Mouse (Mus musculus): ENCODE results near the gene Cd44.

Cd44 gene

DNA sequence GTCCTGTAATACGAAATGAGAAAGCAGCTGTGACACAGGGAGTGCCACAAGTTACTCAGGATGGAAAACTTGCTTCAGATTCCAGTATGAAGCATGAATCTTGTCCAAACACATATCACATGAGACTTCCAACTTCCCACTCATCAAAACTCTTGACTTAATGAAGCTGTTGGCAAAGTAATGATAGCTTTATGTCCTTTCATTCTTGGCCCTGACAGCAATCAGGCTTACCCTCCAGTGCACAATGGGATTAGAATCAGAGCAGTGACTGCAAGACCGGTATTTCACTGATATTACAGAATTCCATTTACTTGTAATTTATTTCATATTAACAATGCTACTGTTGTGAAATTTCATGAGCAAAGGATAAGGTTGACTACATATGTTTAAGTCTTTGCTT lies 137.5 kb downstream of the Cd44 start:
- no peak for DNase-seq (ENCODE audit: low spot score in 2 of 2)

DNA sequence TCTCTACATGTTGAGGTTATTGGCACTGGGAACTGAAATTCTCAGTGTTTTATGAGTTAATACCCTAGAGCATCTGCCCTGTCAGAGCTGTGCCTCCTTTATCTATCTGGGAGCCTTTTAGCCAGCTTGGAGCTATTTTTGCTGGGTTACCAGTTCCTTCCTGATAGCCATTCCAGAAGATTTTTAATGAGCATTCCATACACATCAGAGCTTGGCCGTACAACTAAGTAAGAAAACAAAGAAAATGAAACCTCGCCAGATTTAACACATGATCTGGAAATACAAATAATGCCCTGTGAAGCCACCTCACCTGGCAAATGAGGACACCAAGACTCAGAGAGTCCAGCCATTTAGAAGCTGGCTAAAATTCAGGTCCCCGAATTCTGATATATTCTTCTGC lies 138.3 kb downstream of the Cd44 start:
- no peak for DNase-seq (ENCODE audit: low spot score in 2 of 2)

Data from frontal cortex, postnatal 36 days (tissue).